Mouse (Mus musculus) liver, embryonic 14.5 days (tissue): ENCODE data around the gene Zfp687. TPM values are rescaled to one million over a fixed set of nuclear protein-coding genes. Genes with fewer than 3 reads are reported as not detected.

Source experiments
- ATAC-seq: fragments of 200-750 bp; cut with Nextera tagmentation; 2 replicates; pipeline ENCODE4 v1.8.0; 2017; ENCODE audit warnings: moderate number of reproducible peaks, mild to moderate bottlenecking, moderate library complexity; ENCODE audit not compliant: insufficient read depth
- DNase-seq, 3 experiments: peaks; one replicate each; pipeline ENCODE4 v3.0.0-alpha.2; 2012 to 2013; ENCODE audit warnings: low read depth in 3 of 3, low spot score in 3 of 3
- H3K27ac ChIP-seq: fragments of 300-500 bp; sonication (generic); 2 replicates; pipeline ENCODE4 v1.5.1; 2014; ENCODE audit warnings: moderate library complexity, mild to moderate bottlenecking, control low read depth, inconsistent platforms
- H3K27me3 ChIP-seq: fragments of 300-500 bp; sonication (generic); 2 replicates; pipeline ENCODE4 v1.6.1; 2014; ENCODE audit warnings: mild to moderate bottlenecking, low read length, moderate library complexity; ENCODE audit not compliant: control insufficient read depth, insufficient read depth
- H3K36me3 ChIP-seq: fragments of 300-500 bp; sonication (generic); replicated peaks from 2 replicates; pipeline ENCODE4 v1.6.1; 2014; ENCODE audit warnings: low read depth; ENCODE audit not compliant: control insufficient read depth, insufficient read depth
- H3K4me1 ChIP-seq, 2 experiments: fragments of 200-500 bp in 1 of 2; fragments of 300-500 bp in 1 of 2; sonication (generic) in 1 of 2; replicated peaks; 2 replicates each; pipeline ENCODE4 v1.6.1; 2012 to 2014; ENCODE audit warnings: antibody characterized with exemption in 1 of 2, inconsistent platforms in 1 of 2, low read length in 1 of 2; ENCODE audit not compliant: control insufficient read depth in 2 of 2, insufficient read depth in 2 of 2
- H3K4me2 ChIP-seq: fragments of 300-500 bp; sonication (generic); 2 replicates; pipeline ENCODE4 v1.6.1; 2014; ENCODE audit warnings: low read depth, mild to moderate bottlenecking, control low read depth, moderate library complexity
- H3K4me3 ChIP-seq, 2 experiments: fragments of 200-500 bp in 1 of 2; fragments of 300-500 bp in 1 of 2; sonication (generic) in 1 of 2; 2 replicates each; pipeline ENCODE4 v1.5.1; 2012 to 2014; ENCODE audit warnings: low read depth in 2 of 2, low read length in 2 of 2, mild to moderate bottlenecking in 2 of 2, control low read depth in 1 of 2, inconsistent platforms in 1 of 2, moderate library complexity in 1 of 2; ENCODE audit not compliant: insufficient read depth in 1 of 2
- H3K9ac ChIP-seq: fragments of 300-500 bp; sonication (generic); replicated peaks from 2 replicates; pipeline ENCODE4 v1.6.1; 2014; ENCODE audit warnings: mild to moderate bottlenecking, control low read depth, moderate library complexity
- H3K9me3 ChIP-seq: fragments of 300-500 bp; sonication (generic); 2 replicates; pipeline ENCODE4 v1.6.1; 2016; ENCODE audit warnings: low read length, mixed read lengths; ENCODE audit not compliant: control insufficient read depth
- CTCF ChIP-seq: IDR thresholded peaks from 2 replicates; pipeline ENCODE4 v1.5.1; 2016; ENCODE audit warnings: antibody characterized with exemption, low read depth, control low read depth
- EP300 ChIP-seq: IDR thresholded peaks from 2 replicates; pipeline ENCODE4 v1.6.1; 2016; ENCODE audit warnings: antibody characterized with exemption, low read depth
- WGBS: fragments of 180-500 bp; shearing (Covaris S2); extraction: QIAGEN DNeasy Blood & Tissue Kit; methylation state at CpG from one replicate; pipeline ENCODE4 v1.1.7; 2014; ENCODE audit not compliant: insufficient replicate concordance; 5-methylcytosine and 5-hydroxymethylcytosine counted together
- polyA plus RNA-seq, 2 experiments: library from polyadenylated mRNA; depleted of rRNA in 1 of 2; stranded (reverse) in 1 of 2; unstranded in 1 of 2; fragments of >200 nt; fragmentation: Nextera tagmentation in 1 of 2; extraction: Ambion mirVana in 1 of 2; gene quantifications; 2 replicates each; pipeline versions ENCODE4 v1.2.1 to v1.2.3; 2012 to 2014

Gene Zfp687
- polyA plus RNA-seq, 2 experiments = 4.4 to 5.8 TPM

- TF ChIP-seq EP300 = no peak
- TF ChIP-seq CTCF = peak; percentile 87
- Histone ChIP-seq H3K9ac (no peak overlapping the region), H3K9me3 (no peaks in the 10 kb centered on the region), H3K4me2 (no peak overlapping the region), H3K27ac (no peak overlapping the region), H3K4me1 (peaks cover 17 to 25% of the 10 kb centered on the region in 2 experiments), H3K4me3 (no peak overlapping the region), H3K36me3 (peaks cover under 1% of the 10 kb centered on the region; the same call in 1 of the 2 replicates), H3K27me3 (no peaks in the 10 kb centered on the region)
- ATAC-seq (no peak), DNase-seq (peak; percentile 42 to 61 (median 56))
- 32% methylated on average over 3 of the region's 3 CpGs for WGBS
Measured at GRCm38 (mm10) chr3:95053701-95054100, 38.5 kb upstream of the Zfp687 start.

- H3K36me3 ChIP-seq = no peaks in the 10 kb centered on the region
- no peak overlapping the region for H3K27ac ChIP-seq
- peak; percentile 79 for TF ChIP-seq CTCF
- TF ChIP-seq EP300 = no peak
- H3K9ac ChIP-seq = no peak overlapping the region
- DNase-seq (peak in 2 of 3 experiments; percentile 36 to 59), ATAC-seq (no peak)
- no peaks in the 10 kb centered on the region for H3K27me3 ChIP-seq
- peaks cover 17 to 25% of the 10 kb centered on the region in 2 experiments for H3K4me1 ChIP-seq
- H3K4me2 ChIP-seq = no peak overlapping the region
- H3K9me3 ChIP-seq = no peaks in the 10 kb centered on the region
- WGBS = 24% methylated on average over 1 of the region's 1 CpGs
- H3K4me3 ChIP-seq = no peak overlapping the region
Measured at GRCm38 (mm10) chr3:95052959-95053358, 37.7 kb upstream of the Zfp687 start.

GRCm38 (mm10) chr3:95047914-95048313 is 32.7 kb upstream of the Zfp687 start:
- Histone ChIP-seq H3K27ac (no peak overlapping the region), H3K4me2 (no peak overlapping the region), H3K4me1 (peaks cover 18 to 19% of the 10 kb centered on the region in 2 experiments), H3K9ac (no peak overlapping the region; the same call in 1 of the 2 replicates), H3K4me3 (no peak overlapping the region), H3K9me3 (no peaks in the 10 kb centered on the region), H3K27me3 (no peaks in the 10 kb centered on the region), H3K36me3 (no peaks in the 10 kb centered on the region)
- TF ChIP-seq CTCF (no peak), EP300 (no peak)
- whole genome bisulfite sequencing = 81% methylated on average over 3 of the region's 3 CpGs
- no peak for DNase-seq
- no peak for ATAC-seq

- ATAC-seq (peak; percentile 14; the same call in 1 of the 2 replicates), DNase-seq (peak in 1 of 3 experiments; percentile 59)
- Histone ChIP-seq H3K9me3 (no peaks in the 10 kb centered on the region), H3K36me3 (no peaks in the 10 kb centered on the region), H3K4me3 (peak overlapping the region; percentile 19 to 23; a peak in 2 of 4 replicates), H3K27me3 (no peaks in the 10 kb centered on the region), H3K9ac (peak overlapping the region; percentile 57), H3K4me1 (peaks cover 19 to 22% of the 10 kb centered on the region in 2 experiments), H3K27ac (peak overlapping the region; percentile 79), H3K4me2 (peak overlapping the region; percentile 67)
- 0 out of 2 replicates have a peak, but pooled peaks have one; percentile 25 for TF ChIP-seq EP300
- no peak for TF ChIP-seq CTCF
- 15% methylated on average over 11 of the region's 11 CpGs for WGBS
Measured at GRCm38 (mm10) chr3:95046462-95047057, 31.3 kb upstream of the Zfp687 start.

DNA sequence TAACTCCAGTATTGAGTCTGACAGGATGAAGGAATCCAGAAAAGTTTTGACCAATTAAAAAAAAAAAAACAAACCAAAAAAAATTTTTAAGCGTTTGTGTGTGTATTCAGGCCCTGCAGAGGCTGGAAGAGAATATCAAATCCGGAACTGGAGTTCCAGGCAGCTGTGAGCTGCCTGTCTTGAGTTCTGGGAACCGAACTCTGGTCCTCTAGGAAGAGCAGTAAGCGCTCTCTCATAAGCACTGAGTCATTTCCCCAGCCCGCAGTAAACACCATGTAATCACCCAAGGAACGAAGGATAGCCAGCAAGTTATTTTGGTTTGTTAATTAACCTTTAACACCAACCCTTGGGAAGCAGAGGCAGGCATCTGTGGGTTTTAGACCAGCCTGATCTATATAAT is 28.0 kb upstream of the Zfp687 start:
- TF ChIP-seq CTCF = no peak
- TF ChIP-seq EP300 = no peak
- H3K4me2 ChIP-seq = no peak overlapping the region
- no peak for ATAC-seq

More for the DNA sequence above, 28.0 kb upstream of the Zfp687 start:
- H3K9ac ChIP-seq = no peak overlapping the region
- no peaks in the 10 kb centered on the region for H3K9me3 ChIP-seq
- H3K4me1 ChIP-seq = peaks cover 22 to 26% of the 10 kb centered on the region in 2 experiments
- H3K27me3 ChIP-seq = no peaks in the 10 kb centered on the region
- WGBS = 53% methylated on average over 6 of the region's 6 CpGs
- H3K4me3 ChIP-seq = no peak overlapping the region
- no peak overlapping the region for H3K27ac ChIP-seq
- H3K36me3 ChIP-seq = peaks cover 11% of the 10 kb centered on the region
- no peak for DNase-seq
